Mouse (Mus musculus): ENCODE results near the gene Hpse2.

Hpse2 gene

GRCm38 (mm10) chr19:42937544-42937943 is 450.6 kb downstream of the Hpse2 start:
- DNase-seq = no peak

DNA sequence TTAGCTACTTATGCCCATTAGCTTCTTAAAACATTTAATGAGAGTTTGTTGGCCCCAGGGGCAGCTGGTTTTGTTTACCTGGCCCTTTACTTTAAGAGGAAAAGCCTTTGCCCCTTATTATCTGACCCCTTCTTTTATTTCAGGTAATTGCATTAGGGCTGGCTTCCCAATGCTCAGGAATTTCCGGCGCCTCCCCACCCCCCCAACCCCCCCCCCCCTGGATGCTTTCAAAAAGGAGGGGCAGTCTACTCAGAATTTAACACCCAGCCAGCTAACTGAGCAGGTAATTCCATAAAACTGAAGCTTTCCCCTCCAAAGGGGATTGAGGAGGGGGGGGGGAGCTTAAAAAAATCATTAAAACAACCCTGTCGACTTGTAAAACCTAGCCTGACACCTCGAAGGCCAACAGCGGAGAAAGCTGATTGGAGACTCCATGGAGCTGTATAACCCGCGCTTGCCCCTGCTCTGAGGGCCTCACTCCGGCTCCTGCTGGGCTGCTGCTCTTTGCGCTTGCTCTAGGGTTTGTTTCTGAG is 451.4 kb downstream of the Hpse2 start:
- DNase-seq = no peak

DNA sequence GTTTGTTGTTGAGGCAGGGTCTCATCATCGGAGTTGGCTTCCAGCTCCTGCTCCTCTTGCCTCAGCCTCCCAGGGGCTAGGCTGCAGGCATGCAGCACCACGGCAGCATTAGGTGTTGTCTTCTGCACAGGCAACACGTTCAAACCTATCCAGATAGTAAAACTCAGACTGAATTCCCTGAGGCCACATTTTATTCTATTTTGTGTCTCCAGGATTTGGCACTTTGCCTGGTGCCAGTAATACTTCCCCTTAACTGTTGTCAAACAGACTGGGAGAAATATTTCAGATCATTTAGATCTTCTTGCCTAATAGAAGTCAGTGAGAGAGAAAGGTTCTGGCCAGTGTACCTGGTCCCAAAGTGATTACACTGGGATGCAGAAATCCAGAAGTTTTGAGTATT is 458.5 kb downstream of the Hpse2 start:
- DNase-seq = no peak

GRCm38 (mm10) chr19:42928271-42928670 is 459.9 kb downstream of the Hpse2 start:
- no peak for DNase-seq

DNA sequence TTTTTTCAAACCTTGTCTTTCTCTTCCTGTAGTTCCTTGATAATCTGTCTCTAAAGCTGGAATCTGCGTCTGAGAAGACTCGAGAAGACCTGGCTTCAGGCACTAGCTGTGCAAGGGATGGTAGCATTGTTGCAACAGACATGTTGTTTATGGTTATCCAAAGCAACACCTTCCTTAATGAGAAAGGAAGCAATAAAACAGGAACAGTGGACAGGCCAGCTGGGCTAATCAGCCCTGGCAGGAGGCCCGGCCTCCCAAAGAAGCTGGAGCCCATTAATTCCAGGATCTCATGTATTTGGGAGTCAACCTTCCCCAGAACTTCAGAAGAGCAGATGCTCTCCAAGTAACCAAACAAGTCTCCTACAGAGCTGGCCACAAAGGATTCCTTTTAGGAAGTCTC is 465.5 kb downstream of the Hpse2 start:
- DNase-seq = no peak

DNA sequence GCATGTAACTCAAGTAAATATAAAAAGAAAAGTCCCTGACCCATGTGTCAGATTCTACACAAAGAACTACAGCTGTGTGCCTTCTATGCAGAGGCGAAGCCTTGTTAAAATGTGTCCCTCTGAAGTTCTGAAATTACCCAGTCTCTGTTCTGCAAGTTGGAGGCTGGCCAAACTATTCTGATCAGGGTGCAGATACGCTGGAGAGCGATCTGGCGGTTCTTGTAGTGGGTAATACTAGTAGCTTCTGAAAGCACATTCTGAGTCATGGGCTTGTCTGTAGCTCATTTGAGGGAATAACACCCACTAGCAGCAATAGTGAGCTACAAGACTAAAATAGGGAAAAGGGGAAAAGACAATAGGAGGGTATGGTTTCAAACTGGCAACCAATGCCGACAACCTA is 474.5 kb downstream of the Hpse2 start:
- DNase-seq = no peak

DNA sequence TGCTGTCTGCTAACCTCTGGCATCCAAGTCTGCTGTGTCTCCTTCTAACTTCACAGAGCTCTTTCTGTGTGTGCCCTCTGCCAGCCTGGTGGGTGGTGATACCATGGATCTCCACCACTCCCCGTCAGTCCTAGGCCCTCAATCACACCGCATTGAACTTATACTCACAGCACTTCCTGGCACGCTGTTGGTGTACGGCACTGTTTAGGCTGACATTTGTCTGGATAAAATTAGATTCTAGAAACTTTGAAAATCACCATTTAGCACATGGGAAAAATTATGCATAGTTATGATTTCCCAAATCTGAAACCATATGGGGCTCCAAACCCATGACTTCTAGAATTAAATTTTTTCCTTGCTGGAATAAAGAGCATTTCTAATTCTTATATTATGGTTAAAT is 478.4 kb downstream of the Hpse2 start:
- no peak for DNase-seq

DNA sequence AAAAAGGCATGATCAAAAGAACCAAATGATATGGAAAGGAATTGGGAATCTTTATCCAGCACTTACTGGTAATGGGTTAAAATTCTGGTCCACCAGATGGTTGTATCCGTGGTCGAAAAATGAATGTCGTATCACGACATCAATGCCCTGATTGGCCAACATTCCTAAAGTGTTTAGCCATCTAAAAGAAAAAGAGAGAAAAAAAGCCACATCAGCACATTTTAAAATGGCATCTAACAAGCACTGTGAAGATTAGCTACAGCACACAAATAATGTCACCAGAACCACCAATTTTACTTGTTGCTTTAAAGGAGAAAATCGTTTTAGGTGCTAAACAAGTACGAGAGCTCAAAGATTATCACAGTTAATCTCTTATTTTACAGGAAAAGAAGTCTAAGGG is 479.6 kb downstream of the Hpse2 start:
- no peak for DNase-seq

DNA sequence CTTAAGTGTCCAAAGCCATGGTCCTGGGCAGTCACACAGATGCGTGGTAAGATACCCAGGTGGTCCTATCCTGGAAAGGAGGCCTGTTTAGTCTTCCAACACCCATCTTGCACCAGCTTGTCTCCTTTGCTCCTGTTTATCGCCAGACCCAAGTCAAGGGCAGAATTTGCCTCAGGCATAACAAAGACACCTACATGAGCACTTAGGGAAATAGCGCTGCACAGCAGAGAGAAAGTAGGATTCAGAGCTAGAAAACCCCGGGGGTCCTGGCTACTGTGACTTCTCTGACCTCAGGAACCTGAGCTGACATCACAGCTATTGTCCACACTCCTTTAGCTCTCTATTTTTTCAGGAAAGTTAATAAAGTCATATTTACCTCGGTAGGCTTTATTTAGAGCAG is 481.8 kb downstream of the Hpse2 start:
- no peak for DNase-seq

DNA sequence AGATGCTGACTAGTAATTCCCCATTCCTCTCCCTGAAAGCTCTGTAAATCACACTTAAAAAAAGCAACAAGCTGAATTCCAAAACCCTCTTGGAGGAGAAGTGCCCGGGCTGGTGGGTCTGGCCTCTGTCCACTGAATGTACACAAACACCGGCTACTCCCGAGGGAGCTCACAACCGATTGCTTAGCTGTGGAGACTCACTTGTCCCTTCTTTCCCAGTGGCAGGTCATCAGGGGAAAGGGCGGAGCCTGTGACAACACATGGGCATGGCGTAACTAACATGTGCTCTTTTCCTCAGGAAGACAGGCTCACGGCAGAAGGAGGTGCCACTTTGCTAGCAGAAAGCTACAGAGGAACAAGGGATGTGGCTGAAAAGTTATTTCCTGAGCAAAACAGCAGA is 483.4 kb downstream of the Hpse2 start:
- DNase-seq = no peak

- DNase-seq = no peak
Observed at GRCm38 (mm10) chr19:42904240-42904639, 483.9 kb downstream of the Hpse2 start.

- no peak for DNase-seq
Observed at GRCm38 (mm10) chr19:42903840-42904239, 484.3 kb downstream of the Hpse2 start.

GRCm38 (mm10) chr19:42902410-42903021 is 485.6 kb downstream of the Hpse2 start:
- DNase-seq = peak in 1 of 2 experiments; percentile 2

- no peak for DNase-seq
Observed at GRCm38 (mm10) chr19:42891599-42891998, 496.6 kb downstream of the Hpse2 start.

DNA sequence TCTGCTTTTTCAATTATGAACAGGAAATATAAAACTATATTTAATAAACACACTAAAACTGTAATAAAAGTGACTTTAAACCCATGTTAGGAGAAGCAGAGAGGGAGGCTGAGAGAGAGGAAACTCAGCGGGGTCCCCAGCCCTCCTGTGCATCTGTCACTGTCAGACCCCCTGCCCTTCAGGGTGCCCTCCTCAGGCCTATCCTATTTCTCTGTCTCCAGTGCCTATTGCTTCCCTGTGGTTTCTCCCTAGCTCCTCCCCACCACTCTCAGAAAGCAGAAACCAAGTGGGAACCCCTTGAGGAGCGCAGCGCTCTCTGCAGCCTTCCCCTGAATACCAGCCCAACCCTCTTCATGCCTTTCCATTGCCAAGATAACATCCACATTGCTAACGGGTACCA is 510.5 kb downstream of the Hpse2 start:
- no peak for DNase-seq

GRCm38 (mm10) chr19:42876563-42876962 is 511.6 kb downstream of the Hpse2 start:
- no peak for DNase-seq

DNA sequence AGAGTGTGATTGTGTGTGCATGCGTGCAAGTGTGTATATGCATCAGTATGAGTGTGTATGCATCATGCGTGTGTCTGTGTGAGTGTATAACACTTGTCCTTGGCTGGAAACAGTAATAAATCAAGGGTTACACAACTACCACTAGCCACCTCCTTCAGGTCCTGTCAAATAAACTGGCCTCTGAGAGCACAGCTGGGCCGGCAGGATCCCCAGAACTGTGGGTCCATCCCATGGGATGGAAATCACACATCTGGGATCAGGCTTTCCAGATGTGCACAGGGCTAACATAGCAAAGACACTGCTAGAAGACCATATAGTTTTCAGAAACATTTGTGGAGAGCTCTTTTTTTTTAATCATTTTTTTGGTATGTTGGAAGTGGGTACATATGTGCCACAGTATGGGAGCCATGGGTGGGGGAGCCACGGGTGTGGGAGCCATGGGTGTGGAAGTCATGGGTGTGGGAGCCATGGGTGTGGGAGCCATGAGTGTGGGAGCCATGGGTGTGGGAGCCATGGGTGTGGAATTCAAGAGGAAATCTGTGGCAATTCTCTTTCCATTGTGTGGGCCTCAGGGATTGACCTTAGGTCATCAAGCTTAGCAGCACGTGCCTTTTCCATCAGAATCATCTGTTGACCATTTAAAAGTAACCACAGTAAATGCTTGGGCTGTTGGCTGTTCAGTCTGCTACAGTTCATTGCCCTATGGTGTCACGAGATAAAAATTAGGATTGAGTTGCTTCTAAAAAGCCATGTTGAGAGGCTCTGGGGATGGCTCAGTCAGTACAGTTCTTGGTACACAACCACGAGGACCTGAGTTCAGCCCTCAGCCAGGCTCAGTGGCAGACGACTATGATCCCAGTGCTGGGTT is 518.3 kb downstream of the Hpse2 start:
- no peak for DNase-seq

DNA sequence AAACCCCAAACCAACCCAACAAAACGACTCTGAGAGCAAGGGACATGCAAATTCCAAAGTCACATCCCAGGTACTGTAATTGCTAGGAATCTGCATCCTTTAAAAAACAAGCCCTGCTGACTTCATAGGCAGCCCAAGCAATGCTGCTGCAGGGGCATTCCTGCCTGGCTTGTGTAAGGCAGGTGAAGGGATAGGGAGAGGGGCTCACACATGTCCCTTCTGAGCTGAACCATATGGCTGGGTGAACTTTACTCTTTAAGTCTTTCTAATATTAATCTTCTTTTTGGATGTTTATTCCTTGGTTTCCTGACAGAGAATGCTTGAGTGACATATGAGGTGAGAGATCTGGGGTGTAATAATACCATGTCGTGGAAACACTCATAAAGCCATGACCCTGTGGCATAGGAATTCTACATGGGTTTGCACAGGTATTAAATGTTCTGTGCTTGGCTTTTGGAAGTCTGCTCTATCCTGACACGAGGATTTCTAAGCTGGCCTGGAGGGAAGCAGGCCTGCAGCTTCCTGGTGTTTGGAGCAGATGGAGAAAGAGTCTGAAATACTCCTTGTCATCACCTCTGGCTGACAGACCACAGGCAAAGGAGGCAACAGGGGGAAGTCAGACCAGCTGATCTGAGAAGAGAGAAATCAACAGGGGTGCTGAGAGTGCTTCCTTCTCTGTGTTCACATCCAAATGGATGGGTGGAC is 519.0 kb downstream of the Hpse2 start:
- DNase-seq = no peak

DNA sequence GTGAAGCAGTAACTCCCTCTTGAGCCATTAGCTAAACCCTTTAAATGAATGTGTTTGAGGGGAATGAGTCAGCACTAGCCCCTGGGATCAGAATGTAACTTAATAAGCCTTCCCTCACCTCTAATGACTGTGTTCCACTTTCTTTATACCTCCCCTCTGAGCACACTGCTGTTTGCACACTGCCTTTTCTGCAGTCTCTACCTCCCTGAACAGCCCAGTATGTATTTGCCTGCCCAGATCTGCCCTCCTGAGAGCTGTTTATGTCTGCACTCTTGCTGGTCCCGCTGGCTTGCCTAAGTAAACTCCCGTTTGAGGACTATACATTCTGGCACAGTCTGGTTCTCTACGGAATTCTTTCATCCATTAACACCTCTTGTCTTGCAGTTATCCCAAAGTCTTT is 525.1 kb downstream of the Hpse2 start:
- DNase-seq = no peak

DNA sequence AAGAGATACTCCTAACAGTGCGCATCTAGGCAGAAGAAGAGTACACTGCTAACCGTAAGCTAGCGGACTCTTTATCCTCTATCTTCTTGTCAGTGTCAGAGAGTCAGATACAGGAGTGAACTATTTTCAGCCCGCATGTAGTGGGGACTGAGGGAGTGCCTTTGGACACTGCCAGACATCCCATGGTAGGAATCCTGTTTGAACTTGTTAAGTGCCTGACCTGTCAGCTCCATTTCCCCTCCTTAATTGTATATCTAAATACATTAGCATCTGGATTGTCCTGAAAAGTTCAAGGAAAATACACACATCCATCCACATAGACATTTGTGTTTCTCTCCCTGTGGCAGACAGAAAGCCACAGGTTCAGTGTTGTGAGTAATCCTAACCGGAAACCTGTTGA is 531.1 kb downstream of the Hpse2 start:
- no peak for DNase-seq

DNA sequence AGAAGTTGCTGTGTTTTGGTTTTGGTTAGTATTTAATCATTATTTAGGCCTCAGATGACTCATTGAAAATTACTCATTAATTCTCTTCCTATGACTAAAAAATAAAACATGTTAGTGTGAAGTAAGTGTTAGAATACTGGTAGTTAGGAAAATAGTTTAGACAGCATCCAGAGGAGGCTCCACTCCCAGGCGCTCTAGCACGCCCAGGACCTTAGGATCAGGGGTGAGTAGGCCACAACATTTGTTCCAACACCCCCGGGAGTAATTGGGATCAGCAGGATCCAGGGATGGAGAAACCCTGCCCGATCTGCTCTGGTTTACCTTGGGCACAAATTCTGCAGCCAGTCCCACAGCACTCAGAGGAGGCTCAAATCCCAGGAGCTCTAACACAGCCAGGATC is 532.5 kb downstream of the Hpse2 start:
- DNase-seq = no peak

DNA sequence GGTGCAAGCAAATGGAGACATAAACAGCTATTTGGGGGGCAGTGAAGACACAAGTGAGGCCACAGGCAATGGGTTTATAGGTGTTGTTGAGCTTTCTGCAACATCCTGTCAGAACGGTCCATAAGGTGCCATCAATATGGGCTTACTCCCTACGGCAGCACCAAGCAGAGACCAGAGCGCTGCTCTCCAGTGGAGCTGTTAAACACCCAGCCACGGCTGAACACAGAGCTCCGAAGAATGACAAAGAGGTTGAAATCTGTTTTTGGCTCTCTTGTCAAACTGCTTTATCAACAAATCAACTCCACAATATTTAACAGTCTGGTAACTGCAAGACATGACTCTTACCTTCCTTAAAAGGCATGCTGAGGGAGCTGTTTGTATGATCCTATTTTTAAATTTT is 537.7 kb downstream of the Hpse2 start:
- no peak for DNase-seq

DNA sequence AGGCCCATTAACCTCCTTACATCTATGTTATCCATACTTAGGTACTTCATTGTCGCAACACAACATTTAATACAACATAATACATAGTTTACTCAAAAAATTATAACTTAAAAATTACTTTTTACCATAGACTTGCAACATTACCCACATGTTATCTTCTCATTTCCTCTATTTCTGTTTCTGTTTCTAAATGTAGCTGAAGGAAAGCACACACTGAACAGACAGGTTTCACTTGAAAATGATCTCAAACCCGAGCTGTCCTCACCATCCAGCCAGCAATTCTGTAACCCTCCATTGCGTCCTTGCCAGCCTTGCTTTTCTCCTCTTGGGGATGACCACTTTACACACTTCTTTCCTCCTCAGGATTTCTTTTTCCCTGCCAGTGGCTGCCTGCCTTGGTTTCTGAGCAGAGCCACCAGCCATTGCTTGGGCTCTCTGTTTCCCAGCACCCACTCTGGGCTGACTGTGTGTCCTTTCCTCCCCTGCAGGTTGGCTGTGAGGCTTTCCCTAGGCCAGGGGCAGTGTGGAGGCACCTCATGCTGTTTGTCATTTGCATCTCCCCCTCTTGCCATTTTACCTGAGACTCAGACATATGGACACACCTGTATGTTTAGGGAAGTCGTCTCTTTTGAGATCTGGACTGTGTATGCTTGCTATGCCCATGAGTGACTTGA is 548.4 kb downstream of the Hpse2 start:
- no peak for DNase-seq
